Mouse (Mus musculus) adrenal gland, adult 10 weeks (tissue): ENCODE data around the gene Gm11639. TPM values are rescaled to one million over a fixed set of nuclear protein-coding genes. Genes with fewer than 3 reads are reported as not detected.

ENCODE experiments used
- polyA plus RNA-seq: library from polyadenylated mRNA; stranded (reverse); fragments of 350-450 nt; fragmentation: Illumina TruSeq; extraction: RNeasy Lipid Tissue Mini Kit (QIAGEN cat#74804); gene quantifications from one replicate; pipeline ENCODE4 v1.2.3, GENCODE M21; 2014; ENCODE audit warnings: low read depth, low replicate concordance

The Gm11639 gene
- 0.12 TPM for polyA plus RNA-seq

GRCm38 (mm10) chr11:104685548-104685947 is at the start of gene Gm11639:
Gene Gm11639 (plus strand): TSS chr11:104685707.

GRCm38 (mm10) chr11:105063292-105063691 is 377.8 kb downstream of the Gm11639 start, which contains the start of gene Efcab3:
Gene Efcab3 (plus strand): TSS chr11:105063592.

DNA sequence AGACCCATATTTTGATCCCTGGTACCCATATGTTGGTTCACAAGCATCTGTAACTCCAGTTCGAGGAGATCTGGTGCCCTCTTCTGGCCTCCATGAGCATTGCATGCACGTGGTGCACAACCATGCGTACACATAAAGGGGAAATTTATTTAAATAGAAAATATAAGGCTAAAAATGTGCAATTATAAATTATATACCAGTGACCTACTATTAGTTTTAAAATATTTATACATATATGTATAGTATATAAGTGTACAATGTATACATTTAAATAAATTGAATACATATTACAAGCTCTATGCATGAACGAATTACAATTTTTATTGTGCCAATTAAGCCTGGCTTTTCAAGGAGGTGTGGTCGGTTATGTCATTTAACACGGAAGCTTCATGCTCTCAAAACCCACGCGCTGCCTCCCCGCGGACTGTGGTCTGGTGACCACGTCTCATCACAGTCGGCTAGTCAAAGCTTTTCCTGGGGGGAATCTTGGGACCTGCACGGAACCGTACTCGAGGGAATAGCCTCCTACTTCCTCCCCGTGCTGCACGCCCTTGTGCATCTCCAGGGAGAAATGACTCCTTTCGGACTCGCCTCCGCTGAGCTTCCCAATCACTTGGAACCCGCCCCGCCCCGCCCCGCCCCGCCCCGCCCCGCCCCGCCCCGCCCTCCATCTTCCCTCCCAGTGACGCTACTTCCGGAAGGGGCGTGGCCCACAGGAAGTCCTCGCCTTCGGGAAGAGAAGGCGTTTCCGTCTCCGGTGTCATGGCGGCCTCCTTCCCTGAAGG is 440.4 kb downstream of the Gm11639 start, which contains the start of gene Mettl2:
Mettl2 (plus strand) TSS at position 691 of the 785 bp plus-strand sequence.

GRCm38 (mm10) chr11:105146593-105146992 is 461.1 kb downstream of the Gm11639 start, which contains the start of gene Gm10842:
Gene Gm10842 (plus strand): TSS chr11:105146893.

Other genes with a start within 250 kb of the Gm11639 start
- 29.8 TPM for gene Kansl1, start 216.8 kb upstream of the Gm11639 start, polyA plus RNA-seq
- gene Cdc27, start 135.1 kb upstream of the Gm11639 start, polyA plus RNA-seq = 162 TPM
- gene Myl4, start 135.0 kb upstream of the Gm11639 start, polyA plus RNA-seq = not detected
- gene Itgb3, start 77.7 kb upstream of the Gm11639 start, polyA plus RNA-seq = 7.0 TPM